Mouse (Mus musculus) right cerebral cortex, adult 2 months (tissue): ENCODE measurements at regions not wholly inside any gene's neighbourhood (a gene's known extent, or its start where the extent isn't known, plus 50 kb on each side); places are given as distances from the start of the nearest gene placed in this dataset.

Source experiments
- DNase-seq, 2 experiments: peaks; one replicate each; pipeline ENCODE4 v3.0.0; 2021 to 2022; ENCODE audit warnings: low spot score in 2 of 2

DNA sequence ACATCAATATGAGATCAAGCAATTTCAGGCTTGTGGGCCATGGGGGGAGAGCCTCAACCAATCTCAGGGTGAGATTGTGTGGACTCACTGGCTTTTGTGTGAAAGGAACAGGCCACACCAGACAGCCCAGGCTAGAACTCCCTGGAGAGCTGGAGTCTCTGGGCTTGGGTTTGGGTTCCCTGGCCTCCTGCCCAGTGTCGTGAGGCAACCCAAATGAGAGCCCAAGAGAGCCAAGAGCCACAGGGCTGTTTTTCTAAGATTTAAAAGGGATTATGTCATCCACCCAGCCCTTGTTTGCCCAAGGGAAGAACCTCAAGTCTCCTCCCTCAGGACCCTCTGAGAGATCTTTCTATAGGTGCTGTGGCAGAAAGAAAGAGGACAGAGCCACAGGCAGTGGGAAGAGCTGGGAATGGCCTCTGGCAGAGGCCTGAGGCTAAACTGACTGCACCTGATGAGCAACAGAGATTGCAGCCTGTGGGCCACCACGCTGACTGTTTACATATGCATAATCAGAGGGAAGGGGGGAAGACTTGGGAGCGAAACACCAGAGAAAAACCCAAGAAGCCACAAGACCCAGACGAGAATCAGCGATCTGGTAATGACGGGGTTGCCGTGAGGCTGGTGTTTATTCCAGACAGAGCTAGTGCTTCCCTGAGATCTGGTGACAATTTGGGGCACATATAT, 92.1 kb downstream of the Bcl2l11 start:
- no peak for DNase-seq

DNA sequence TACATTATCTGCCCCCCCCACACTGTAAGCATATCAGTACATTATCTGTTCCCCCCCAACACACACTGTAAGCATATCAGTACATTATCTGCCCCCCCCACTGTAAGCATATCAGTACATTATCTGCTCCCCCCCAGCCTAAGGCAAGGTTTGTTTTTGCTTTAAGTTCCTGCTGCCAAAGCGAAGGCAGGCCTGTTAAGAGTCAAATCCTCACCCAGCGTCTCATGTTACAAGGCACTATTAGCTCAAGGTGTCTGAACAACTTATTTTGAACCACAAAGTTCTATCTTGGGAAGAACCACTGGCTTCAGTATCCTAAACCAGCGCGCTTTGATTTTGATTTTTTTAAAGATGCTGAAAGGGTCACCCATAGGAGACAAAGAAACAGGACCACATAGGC, 93.1 kb downstream of the Bcl2l11 start:
- no peak for DNase-seq

DNA sequence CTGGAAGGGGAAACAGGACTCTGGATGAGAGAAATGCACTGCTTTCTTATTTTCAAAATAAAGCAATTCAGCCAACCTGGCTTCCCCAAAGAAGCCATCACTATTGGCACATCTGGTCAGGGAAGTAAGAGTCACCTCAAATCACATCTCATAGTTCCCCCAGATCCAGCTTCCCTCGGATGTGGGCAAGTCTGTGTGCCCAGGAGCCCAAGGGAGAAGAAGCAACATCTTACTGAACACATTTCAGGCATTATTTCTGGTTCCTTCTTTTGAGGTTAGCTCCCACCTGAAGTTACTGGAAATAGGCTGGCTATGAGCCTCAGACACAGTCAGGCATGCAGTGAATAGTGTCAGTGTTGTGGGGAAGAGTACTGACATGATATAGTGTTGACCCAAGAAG, 95.2 kb downstream of the Bcl2l11 start:
- no peak for DNase-seq

DNA sequence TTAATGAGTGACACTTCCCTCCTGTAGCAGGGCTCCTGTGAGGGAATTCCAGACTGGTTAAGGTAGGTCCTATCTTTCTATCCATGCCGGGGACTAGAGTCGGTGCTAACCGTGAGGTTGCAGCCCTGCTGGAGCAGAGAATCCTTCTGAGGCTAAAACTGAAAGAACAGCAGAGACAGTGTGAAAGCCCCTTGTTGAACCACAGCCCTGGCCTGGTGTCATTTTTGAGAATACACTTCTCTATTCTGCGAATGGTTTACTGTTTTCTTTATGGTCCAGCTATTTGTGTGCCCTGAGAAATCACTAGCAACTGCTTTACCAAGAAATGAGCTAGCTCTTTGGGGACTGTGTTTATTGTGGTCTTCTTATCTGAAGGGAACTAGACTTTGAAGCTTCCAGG, 95.8 kb downstream of the Bcl2l11 start:
- DNase-seq, result no peak

DNA sequence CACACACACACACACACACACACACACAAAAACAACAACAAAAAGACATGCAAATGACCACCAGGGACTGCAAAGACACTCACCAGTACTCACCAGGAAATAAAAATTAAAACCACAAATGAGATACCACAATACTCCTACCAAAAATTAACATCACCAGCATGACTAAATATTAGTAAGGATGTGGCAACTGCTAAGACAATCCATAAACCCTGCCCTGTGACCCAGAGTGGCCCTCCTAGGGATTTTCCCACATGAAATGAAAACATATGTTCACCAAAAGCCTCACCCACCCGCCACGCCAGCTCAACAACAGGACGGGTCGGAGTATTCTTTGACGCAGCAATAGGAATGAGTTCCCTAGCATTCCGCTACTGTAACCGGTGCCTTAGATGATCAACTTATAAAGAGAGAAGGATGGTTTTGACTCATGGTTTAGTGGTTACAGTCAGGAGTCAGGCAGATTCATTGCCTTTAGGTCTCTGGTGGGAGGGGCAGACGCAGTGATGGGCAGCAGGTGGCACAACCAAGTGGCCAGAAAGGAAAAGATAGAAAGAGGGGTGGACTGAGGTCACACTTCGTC, 100.7 kb downstream of the Bcl2l11 start:
- DNase-seq, result no peak

DNA sequence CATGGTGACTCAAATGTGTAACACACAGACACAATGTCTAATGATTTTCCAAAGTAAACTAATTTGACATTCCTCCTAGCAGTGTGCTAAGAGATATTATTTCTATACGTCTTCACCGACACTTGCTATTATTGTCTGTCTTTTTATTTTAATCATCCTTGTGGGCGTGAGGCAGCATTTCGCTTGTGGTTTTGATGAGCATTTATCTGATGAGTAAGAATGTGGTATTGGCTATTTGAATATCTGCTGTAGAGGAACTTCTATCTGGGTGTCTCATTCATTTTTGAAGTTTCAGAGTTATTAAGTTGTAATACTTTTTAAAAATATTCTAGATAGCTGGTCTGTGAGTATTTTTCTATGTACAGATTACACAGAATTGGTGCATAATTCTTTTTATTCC, 103.9 kb downstream of the Bcl2l11 start:
- no peak for DNase-seq

DNA sequence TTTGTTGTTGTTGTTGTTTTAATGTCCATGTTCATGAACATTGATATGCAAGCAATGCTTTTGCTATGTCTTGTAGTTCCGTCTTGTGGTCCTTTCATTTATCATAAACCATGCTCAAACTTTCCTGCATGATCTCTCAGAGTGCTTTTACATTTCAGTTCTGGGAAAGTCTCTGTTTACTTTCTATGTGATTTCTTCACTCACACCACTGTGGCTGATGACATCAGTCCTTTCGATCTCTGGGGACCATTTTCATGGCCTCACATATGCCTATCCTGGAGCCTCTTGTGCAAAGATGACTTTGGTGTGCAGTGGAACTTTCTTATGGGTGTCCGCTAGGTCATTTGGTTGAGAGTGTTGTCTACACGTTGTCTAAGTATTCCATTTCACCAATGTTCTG, 105.1 kb downstream of the Bcl2l11 start:
- no peak for DNase-seq

DNA sequence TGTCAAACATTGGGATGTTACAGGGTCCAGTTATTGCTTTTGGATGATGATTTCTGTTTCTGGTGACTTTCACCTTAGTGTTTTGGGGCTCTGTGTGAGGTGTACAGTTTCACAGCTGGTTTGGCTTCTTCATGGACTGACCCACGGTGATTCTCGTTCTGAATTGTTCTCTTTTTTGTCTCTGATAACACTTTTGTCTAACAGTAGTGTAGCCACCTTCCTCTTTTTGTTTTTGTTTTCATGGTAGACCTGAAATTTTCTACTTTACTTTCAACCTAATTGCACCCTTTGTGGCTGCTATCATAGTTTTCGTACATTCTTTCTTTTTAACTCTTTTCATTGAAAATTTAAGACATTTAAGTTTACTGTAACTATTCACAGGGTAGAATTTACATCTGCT, 105.5 kb downstream of the Bcl2l11 start:
- no peak for DNase-seq

DNA sequence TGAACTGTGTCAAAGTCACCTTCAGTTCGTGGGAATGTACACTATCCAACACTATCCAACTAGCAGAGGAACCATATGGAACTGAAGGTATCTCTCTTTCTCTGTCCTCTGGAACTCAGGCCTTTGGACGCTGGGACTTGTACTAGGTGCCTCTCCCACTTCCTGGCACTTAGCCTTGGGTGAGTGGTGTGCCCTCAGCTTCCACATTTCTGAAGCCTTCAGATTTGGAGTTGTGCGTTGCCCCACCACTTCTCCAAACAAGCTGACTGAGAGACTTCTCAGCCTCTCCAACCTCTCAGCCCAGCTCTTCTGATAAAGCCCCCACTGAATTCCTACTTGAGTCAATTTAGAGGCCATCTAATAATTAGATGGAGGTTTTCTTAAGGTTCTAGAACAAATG, 106.2 kb downstream of the Bcl2l11 start:
- DNase-seq, result no peak

DNA sequence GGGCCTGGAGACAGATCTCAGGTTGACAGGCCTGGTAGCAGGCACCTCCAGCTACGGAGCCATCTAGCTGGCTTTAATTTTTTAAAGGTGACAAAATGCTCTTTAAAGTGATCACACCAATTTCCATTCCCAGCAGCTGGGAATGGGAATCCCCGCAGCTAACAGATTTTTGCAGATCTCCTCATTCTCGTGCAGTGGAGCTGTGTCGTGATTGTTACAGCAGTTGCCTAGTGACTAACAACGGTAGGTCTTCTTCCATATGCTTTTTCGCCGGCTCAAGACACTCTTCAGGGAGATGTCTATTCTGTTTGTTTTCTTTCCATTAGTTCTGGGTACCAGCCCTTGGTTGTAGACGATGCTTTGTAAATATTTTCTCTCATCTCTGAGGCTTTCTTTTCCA, 109.3 kb downstream of the Bcl2l11 start:
- DNase-seq, result peak; percentile 27 to 28

DNA sequence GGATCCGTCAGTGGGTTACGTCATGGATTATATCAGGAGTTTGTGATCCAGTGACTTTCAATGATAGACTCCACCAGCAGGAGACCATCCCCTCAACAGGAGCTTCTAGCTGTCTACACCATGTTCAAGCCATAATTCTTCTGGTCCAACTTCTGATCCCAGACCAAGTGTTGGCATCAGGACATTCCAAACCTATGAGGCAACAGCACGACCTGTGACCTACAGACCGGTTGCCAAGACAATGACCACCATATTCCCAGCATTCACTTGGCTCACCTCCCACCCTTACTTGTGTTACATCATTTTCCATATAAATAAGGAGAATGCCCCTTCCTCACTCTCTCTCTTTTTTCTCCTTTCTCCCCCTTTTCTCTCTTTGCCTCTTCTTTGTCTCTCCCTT, 113.6 kb downstream of the Bcl2l11 start:
- DNase-seq, result no peak

DNA sequence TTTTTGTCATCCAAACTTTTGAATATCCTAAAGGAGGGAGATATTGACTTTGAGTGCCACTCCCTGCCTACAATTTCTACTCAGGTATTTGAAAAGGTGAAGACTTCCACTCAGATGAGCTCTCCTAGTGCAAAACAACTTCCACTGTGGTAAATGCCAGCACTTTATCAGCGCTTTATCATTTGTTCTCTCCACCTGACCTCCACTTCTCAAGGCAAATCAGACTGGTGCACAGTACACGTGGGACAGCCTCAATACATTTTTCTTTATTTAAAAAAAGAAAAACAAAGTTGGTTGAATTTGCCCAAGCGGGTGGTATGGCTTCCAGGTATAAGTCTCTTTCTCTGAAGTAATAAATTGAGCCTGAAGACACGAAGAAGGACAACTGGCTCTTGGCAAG, 114.2 kb downstream of the Bcl2l11 start:
- no peak for DNase-seq

DNA sequence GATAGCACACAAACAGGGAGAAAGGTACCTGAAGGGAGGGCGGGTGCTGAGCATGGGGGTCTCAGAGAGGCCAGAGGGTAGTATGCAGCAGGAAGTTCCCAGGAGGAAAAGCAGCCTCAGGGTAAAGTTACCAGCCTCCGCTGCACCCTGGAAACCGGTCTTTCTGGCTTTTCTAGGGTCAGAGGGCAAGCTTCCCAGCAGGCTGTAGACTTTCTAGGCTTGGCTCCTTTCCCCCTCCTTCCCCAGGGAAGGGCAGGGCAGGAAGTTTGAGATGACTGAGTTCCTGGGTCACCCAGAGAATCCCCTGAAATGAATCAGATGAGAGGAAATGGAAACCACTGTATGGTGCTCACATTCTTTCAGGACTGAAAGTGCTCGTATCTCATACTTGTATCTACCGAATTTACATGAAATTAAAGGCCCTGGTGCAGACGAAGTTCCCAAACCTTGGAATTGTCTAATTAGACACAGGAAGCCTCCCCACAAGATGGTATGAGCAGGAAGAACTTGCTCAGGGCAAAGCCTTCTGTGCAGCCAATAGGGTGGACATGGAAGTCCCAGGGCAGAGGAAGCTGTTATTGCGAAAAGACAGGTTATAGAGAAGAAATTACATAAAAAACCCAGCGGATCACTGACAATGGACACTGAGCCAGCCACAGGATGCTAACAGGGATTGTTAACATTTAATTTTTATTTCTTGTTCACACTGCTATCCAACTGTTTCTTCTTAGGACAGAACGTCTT, 114.9 kb downstream of the Bcl2l11 start:
- DNase-seq, result no peak

DNA sequence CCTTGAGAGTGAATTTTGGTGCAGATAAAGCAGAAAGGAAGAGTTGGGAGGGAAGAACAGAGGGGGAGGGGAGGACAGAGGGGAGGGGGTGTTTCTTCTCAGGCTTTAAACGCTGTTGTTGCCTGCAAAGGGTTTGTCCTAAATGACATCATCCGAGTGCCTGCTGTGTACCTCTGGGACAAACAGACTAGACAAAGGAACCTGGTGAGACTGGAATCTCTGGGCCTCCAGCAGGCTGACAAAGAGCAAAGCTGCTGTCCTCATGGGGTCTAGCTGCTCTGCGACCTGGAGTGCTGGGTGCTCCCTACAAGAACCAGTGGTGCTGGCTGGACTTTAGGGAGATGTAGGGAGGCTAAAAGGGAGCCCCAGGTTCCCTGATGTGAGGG, 115.4 kb downstream of the Bcl2l11 start:
- DNase-seq, result no peak

DNA sequence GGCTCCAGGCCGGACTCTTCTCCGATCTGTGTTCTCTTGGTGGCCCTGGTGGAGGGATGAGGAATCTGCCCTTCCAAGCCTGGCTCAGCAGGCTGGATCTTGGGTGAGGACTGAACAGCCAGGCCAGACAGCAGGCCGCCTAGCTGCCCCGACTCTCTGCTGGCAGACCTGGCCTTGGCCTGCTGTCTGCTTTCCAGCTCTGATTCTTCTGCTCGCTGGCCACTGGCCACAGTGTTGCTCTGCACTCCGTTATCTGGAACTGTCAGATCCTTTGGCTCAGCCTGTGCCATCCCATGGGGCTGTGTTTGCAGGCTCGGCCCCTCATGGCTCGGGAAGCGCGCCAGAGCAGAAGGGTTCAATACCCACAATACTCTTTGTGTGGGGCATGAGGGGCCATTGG, 119.7 kb downstream of the Bcl2l11 start:
- peak in 1 of 2 experiments; percentile 11 for DNase-seq

DNA sequence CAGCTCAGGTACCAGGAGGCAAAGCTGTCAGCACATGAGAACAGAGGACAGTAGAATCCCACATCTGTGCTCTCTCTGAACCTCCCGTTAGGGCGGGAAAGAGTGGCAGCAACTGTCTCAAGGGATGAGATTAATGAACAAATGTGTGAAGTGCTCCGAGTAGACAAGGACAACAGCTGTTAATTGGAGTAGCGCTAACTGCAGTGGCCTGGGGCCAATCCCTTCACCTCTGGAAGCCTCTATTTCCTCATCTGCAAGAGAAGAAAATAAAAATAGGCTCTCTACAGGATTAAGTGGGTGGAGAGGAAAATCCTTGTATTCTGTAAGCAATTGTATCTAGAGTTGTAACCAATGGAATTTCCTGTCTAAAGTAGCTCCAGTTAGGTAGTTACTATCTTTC, 122.1 kb downstream of the Bcl2l11 start:
- no peak for DNase-seq

DNA sequence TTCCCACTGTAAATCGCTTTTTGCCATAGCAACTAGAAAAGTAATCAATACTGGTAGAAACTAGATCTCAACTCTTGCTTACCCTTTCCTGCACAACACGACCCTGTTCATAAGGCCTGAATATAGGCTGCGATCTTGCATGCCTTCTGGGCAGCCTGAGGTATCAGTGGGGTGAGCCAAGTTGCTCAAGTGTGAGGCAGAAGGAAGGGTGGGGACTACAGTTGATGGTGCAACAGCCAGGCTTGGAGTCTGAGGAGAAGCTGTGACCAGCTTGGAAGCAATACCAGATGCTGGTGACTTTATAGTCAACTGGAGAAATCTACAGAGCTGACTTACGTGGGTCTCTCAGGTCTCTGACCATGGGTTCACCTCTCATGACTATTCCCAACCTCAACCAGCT, 123.3 kb downstream of the Bcl2l11 start:
- no peak for DNase-seq

DNA sequence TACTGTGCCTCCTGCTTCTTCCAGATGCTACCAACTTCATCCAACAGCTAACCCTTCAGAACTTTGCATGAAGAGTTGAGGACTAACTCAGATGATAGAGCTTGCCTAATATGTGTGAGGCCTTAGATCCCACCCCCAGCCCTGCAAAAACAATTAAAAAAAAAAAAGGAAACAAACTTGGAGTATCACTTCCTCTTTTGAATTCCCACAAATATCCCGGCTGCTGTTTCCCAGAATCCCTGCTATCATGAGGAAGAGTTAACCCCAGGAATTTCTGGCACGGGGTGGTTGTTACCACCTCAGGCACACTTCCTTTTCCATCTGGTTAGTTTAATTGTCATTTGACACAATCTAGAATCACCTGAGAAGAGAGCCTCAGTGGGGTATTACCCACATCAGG, 123.8 kb downstream of the Bcl2l11 start:
- DNase-seq, result no peak

DNA sequence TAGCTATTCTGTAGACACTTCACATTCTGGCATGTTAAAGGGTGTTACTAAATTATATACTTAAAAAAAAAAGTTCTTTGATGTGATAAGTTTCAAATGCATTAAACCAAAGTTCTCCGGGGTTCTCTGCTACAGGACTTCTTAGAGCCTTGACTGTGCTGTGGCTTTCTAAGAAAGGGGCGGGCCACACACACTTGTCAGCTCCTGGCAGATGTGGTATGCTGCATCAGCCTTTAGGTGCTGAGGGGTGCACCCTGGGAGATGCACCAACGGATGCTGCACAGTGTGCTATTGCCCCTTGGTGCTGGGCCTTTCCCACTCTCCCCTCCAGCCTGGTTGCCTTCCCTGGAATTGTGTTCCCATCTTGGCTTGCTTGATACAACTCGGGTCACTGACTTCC, 125.0 kb downstream of the Bcl2l11 start:
- no peak for DNase-seq

DNA sequence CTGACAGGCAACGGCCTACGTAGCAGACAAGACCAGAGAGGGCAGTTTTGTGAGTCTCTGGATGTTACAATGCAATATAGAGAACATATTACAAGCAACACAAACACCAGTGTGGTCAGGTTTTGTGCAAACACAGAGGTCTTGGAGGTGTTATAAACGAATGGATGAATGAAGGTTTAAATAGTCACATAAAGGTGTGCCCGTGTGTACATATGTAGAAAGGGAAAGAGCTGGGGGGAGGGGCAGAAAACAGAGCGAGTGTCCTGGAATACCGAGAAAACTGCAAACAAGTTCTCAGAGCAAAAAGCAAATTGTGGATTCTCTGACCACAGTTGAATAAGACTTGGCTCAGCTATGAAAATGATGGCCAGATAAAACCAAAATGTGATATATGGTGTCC, 130.8 kb downstream of the Bcl2l11 start:
- no peak for DNase-seq

DNA sequence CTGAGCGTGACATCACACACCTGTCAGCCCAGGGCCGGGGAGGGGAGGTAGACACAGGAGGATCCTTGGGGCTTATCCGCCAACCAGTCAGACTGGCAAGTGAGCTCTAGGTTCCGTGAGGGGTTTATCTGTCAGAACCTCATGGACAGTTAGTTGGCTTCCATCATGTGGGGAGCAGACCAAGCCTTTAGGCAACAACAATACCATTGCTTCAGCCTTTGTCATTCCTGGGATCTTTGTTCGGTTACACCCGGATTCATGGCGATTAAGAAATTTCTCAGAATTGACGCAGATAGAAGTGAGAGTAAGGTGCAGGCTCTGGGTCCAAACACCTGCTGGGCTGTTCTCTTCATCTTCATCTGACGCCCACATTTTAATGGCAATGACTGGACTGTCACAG, 131.4 kb downstream of the Bcl2l11 start:
- no peak for DNase-seq

DNA sequence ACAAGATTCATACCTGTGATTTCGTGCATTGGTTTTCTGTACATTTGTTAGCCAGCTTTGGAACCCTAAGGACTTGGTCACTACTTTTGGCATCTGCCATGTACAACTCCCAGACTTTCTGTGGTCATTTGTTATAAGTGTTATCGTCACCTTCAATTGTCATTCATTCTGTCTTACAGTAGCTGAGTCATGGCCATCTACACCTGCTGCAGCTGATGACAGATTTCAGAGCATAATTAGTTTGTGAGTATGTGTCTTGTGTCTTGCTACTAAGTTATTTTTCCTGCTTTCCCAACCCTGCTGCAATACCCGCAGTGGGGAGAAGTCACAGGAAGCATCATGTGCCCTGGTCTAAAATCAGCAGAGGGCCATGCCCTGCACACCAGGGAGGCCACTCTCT, 138.0 kb downstream of the Bcl2l11 start:
- DNase-seq, result no peak
